Mouse (Mus musculus): ENCODE results near the gene Gucd1. TPM values are rescaled to one million over a fixed set of nuclear protein-coding genes. Genes with fewer than 3 reads are reported as not detected.

Gucd1 gene
- total RNA-seq, 1 experiment: 11.5 TPM

GRCm38 (mm10) chr10:75429004-75429380, 88.8 kb downstream of the Gucd1 start:
- H3K27ac ChIP-seq (ENCODE audit: insufficient read depth, low read depth, low read length, poor library complexity, severe bottlenecking): no peak overlapping the region
- 0 out of 4 replicates have a peak, but pooled peaks cover 0 to 3% of the 10 kb centered on the region in 2 experiments for H3K4me1 ChIP-seq (ENCODE audit: control insufficient read depth in 2 of 2, insufficient read depth in 2 of 2, low read length in 2 of 2, poor library complexity in 1 of 2)
- no peak overlapping the region for H3K4me3 ChIP-seq (ENCODE audit: insufficient read depth in 1 of 2, low read depth in 1 of 2, low read length in 2 of 2, poor library complexity in 1 of 2, severe bottlenecking in 1 of 2)
- in situ Hi-C loops (cut with MboI; ENCODE audit: low sequenced_read_pairs in 2 of 2, unreplicated experiment in 2 of 2): no loop called here
- H3K9ac ChIP-seq (ENCODE audit: insufficient read depth, low read depth, low read length, poor library complexity, severe bottlenecking): no peak overlapping the region
- no peaks in the 10 kb centered on the region for H3K36me3 ChIP-seq (ENCODE audit: control insufficient read depth, insufficient read depth, low read length, poor library complexity, severe bottlenecking)
- TF ChIP-seq MAFK (IDR thresholded peaks at IDR 0.05; ENCODE audit: insufficient read depth, low read depth, low read length): no peak
- TF ChIP-seq ZC3H11A (IDR thresholded peaks at IDR 0.05; ENCODE audit: borderline replicate concordance, low read depth, low read length): no peak
- no peak for TF ChIP-seq HCFC1 (IDR thresholded peaks at IDR 0.05; ENCODE audit: borderline replicate concordance, insufficient read depth, low read length)
- TF ChIP-seq CHD2 (IDR thresholded peaks at IDR 0.05; ENCODE audit: low read depth, low read length): no peak
- no peak for TF ChIP-seq ZNF384 (IDR thresholded peaks at IDR 0.05; ENCODE audit: low read depth, low read length)
- no peak for DNase-seq (ENCODE audit: low read depth, low spot score)
- H3K9me3 ChIP-seq (ENCODE audit: control insufficient read depth, insufficient read depth, low read depth, low read length): no peaks in the 10 kb centered on the region

- Histone ChIP-seq H3K9me3 (ENCODE audit: control insufficient read depth, insufficient read depth, low read depth, low read length) (no peaks in the 10 kb centered on the region), H3K9ac (ENCODE audit: insufficient read depth, low read depth, low read length, poor library complexity, severe bottlenecking) (no peak overlapping the region), H3K4me1 (ENCODE audit: control insufficient read depth in 2 of 2, insufficient read depth in 2 of 2, low read length in 2 of 2, poor library complexity in 1 of 2) (0 out of 4 replicates have a peak, but pooled peaks cover 0 to 3% of the 10 kb centered on the region in 2 experiments), H3K27ac (ENCODE audit: insufficient read depth, low read depth, low read length, poor library complexity, severe bottlenecking) (no peak overlapping the region), H3K4me3 (ENCODE audit: insufficient read depth in 1 of 2, low read depth in 1 of 2, low read length in 2 of 2, poor library complexity in 1 of 2, severe bottlenecking in 1 of 2) (no peak overlapping the region), H3K36me3 (ENCODE audit: control insufficient read depth, insufficient read depth, low read length, poor library complexity, severe bottlenecking) (no peaks in the 10 kb centered on the region)
- DNase-seq (ENCODE audit: low read depth, low spot score): no peak
- TF ChIP-seq HCFC1 (IDR thresholded peaks at IDR 0.05; ENCODE audit: borderline replicate concordance, insufficient read depth, low read length) (no peak), ZNF384 (IDR thresholded peaks at IDR 0.05; ENCODE audit: low read depth, low read length) (no peak), ZC3H11A (IDR thresholded peaks at IDR 0.05; ENCODE audit: borderline replicate concordance, low read depth, low read length) (no peak), CHD2 (IDR thresholded peaks at IDR 0.05; ENCODE audit: low read depth, low read length) (no peak), MAFK (IDR thresholded peaks at IDR 0.05; ENCODE audit: insufficient read depth, low read depth, low read length) (no peak)
- in situ Hi-C loops (cut with MboI; ENCODE audit: low sequenced_read_pairs in 2 of 2, unreplicated experiment in 2 of 2): no loop called here
Observed at GRCm38 (mm10) chr10:75428049-75429003, 89.4 kb downstream of the Gucd1 start.

- no peaks in the 10 kb centered on the region for H3K9me3 ChIP-seq (ENCODE audit: control insufficient read depth, insufficient read depth, low read depth, low read length)
- no peak overlapping the region for H3K9ac ChIP-seq (ENCODE audit: insufficient read depth, low read depth, low read length, poor library complexity, severe bottlenecking)
- in situ Hi-C loops (cut with MboI; ENCODE audit: low sequenced_read_pairs in 2 of 2, unreplicated experiment in 2 of 2): no loop called here
- DNase-seq (ENCODE audit: low read depth, low spot score): no peak
- H3K4me3 ChIP-seq (ENCODE audit: insufficient read depth in 1 of 2, low read depth in 1 of 2, low read length in 2 of 2, poor library complexity in 1 of 2, severe bottlenecking in 1 of 2): no peak overlapping the region
- no peak for TF ChIP-seq HCFC1 (IDR thresholded peaks at IDR 0.05; ENCODE audit: borderline replicate concordance, insufficient read depth, low read length)
- no peaks in the 10 kb centered on the region for H3K36me3 ChIP-seq (ENCODE audit: control insufficient read depth, insufficient read depth, low read length, poor library complexity, severe bottlenecking)
- H3K4me1 ChIP-seq (ENCODE audit: control insufficient read depth in 2 of 2, insufficient read depth in 2 of 2, low read length in 2 of 2, poor library complexity in 1 of 2): 0 out of 4 replicates have a peak, but pooled peaks cover 0 to 3% of the 10 kb centered on the region in 2 experiments
- H3K27ac ChIP-seq (ENCODE audit: insufficient read depth, low read depth, low read length, poor library complexity, severe bottlenecking): no peak overlapping the region
Observed at GRCm38 (mm10) chr10:75424498-75424901, 93.3 kb downstream of the Gucd1 start.

- TF ChIP-seq ZNF384 (IDR thresholded peaks at IDR 0.05; ENCODE audit: low read depth, low read length) (no peak), ZC3H11A (IDR thresholded peaks at IDR 0.05; ENCODE audit: borderline replicate concordance, low read depth, low read length) (no peak), CHD2 (IDR thresholded peaks at IDR 0.05; ENCODE audit: low read depth, low read length) (no peak), MAFK (IDR thresholded peaks at IDR 0.05; ENCODE audit: insufficient read depth, low read depth, low read length) (no peak), HCFC1 (IDR thresholded peaks at IDR 0.05; ENCODE audit: borderline replicate concordance, insufficient read depth, low read length) (no peak)
- in situ Hi-C loops (cut with MboI; ENCODE audit: low sequenced_read_pairs in 2 of 2, unreplicated experiment in 2 of 2): no loop called here
- Histone ChIP-seq H3K4me1 (ENCODE audit: control insufficient read depth in 2 of 2, insufficient read depth in 2 of 2, low read length in 2 of 2, poor library complexity in 1 of 2) (no peaks in the 10 kb centered on the region), H3K9ac (ENCODE audit: insufficient read depth, low read depth, low read length, poor library complexity, severe bottlenecking) (no peak overlapping the region), H3K36me3 (ENCODE audit: control insufficient read depth, insufficient read depth, low read length, poor library complexity, severe bottlenecking) (no peaks in the 10 kb centered on the region), H3K4me3 (ENCODE audit: insufficient read depth in 1 of 2, low read depth in 1 of 2, low read length in 2 of 2, poor library complexity in 1 of 2, severe bottlenecking in 1 of 2) (no peak overlapping the region), H3K9me3 (ENCODE audit: control insufficient read depth, insufficient read depth, low read depth, low read length) (no peaks in the 10 kb centered on the region), H3K27ac (ENCODE audit: insufficient read depth, low read depth, low read length, poor library complexity, severe bottlenecking) (no peak overlapping the region)
- no peak for DNase-seq (ENCODE audit: low read depth, low spot score)
Observed at GRCm38 (mm10) chr10:75418747-75419146, 99.0 kb downstream of the Gucd1 start.
